In genomic region chr16:93005470-93005869, GRCm38 (mm10) we compare ENCODE assay signal across 31 mouse cellular contexts.
DNase-seq lines count a peak whose midpoint lies in the region; ATAC-seq lines count a peak whose summit lies in the region.
"Had no signal": no experiment of that assay in that cellular context is flagged by ENCODE, and none has a peak within 500 bp of the region (broad histone marks: within the 10 kb centered on the region; RNA-seq: fewer than 3 reads in every experiment).

No protein-coding gene starts in this region.

- peak overlapping the region; percentile 12; the same call in 1 of the 2 replicates for H3K4me2 ChIP-seq in embryonic facial prominence, embryonic 14.5 days (ENCODE audit: low read depth, low read length)
- H3K4me2 ChIP-seq in midbrain, embryonic 12.5 days (replicated peaks), result 0 out of 2 replicates have a peak overlapping the region, but pooled peaks have one; percentile 9
- H3K4me2 ChIP-seq: liver, embryonic 11.5 days had no signal

- H3K27ac ChIP-seq in embryonic facial prominence, embryonic 14.5 days (replicated peaks; ENCODE audit: low read depth, low read length), result no peak overlapping the region
- no peak overlapping the region for H3K27ac ChIP-seq in embryonic facial prominence, embryonic 10.5 days (replicated peaks)
- no peak overlapping the region for H3K27ac ChIP-seq in midbrain, embryonic 12.5 days (replicated peaks)
- no peak overlapping the region for H3K27ac ChIP-seq in midbrain, embryonic 10.5 days (replicated peaks)
- H3K27ac ChIP-seq: heart, adult 2 months; hindbrain, embryonic 13.5 days; neural tube, embryonic 12.5 days had no signal

- no peak overlapping the region for H3K4me3 ChIP-seq in embryonic facial prominence, embryonic 14.5 days (ENCODE audit: low read depth, low read length)
- no peak overlapping the region for H3K4me3 ChIP-seq in embryonic facial prominence, embryonic 10.5 days
- no peak overlapping the region for H3K4me3 ChIP-seq in midbrain, embryonic 12.5 days
- H3K4me3 ChIP-seq in midbrain, embryonic 10.5 days, result no peak overlapping the region
- H3K4me3 ChIP-seq: embryonic facial prominence, embryonic 15.5 days; hindbrain, embryonic 13.5 days; neural tube, embryonic 12.5 days had no signal

- no peaks in the 10 kb centered on the region for H3K9me3 ChIP-seq in embryonic facial prominence, embryonic 14.5 days (ENCODE audit: control insufficient read depth, low read length)
- no peaks in the 10 kb centered on the region for H3K9me3 ChIP-seq in embryonic facial prominence, embryonic 10.5 days
- no peaks in the 10 kb centered on the region for H3K9me3 ChIP-seq in midbrain, embryonic 12.5 days
- H3K9me3 ChIP-seq in midbrain, embryonic 10.5 days (replicated peaks), result 0 out of 2 replicates have a peak, but pooled peaks cover under 1% of the 10 kb centered on the region
- H3K9me3 ChIP-seq: embryonic facial prominence, embryonic 15.5 days; G1E; hindbrain, embryonic 13.5 days; limb, embryonic 12.5 days; neural tube, embryonic 12.5 days had no signal

- no peak for DNase-seq in embryonic facial prominence, embryonic 14.5 days (ENCODE audit: low spot score)
- DNase-seq in embryonic facial prominence, embryonic 10.5 days (ENCODE audit: low spot score), result no peak
- DNase-seq in midbrain, embryonic 10.5 days (ENCODE audit: low spot score), result no peak
- no peak for DNase-seq in adrenal gland, postnatal 14 days
- DNase-seq in adrenal gland, adult 18-20 months (ENCODE audit: low spot score in 2 of 2), result no peak
- DNase-seq: adrenal gland, postnatal 10 days; cerebellum, adult 8-10 months; cerebellum, postnatal 36 days; embryo, embryonic 11 days; heart, adult 2 months; heart, postnatal 36 days; kidney, adult 9 months; kidney, postnatal 36 days; liver, postnatal 0 days; lung, postnatal 36 days; retina, postnatal 1 day; right cerebral cortex, postnatal 25 days; spleen, adult 18-20 months; thymus, postnatal 25 days had no signal

- ATAC-seq in embryonic facial prominence, embryonic 14.5 days (ENCODE audit: low read depth), result no peak
- no peak for ATAC-seq in midbrain, embryonic 12.5 days (ENCODE audit: low FRiP score, low read depth)
- peak; percentile 25 for ATAC-seq in inflammation-experienced regulatory T-cells, adult 6 months
- ATAC-seq: activated CD4-positive, CD25-positive, alpha-beta regulatory T cell, adult 4 months; forebrain, embryonic 14.5 days; intestine, embryonic 16.5 days; liver, postnatal 0 days had no signal

- H3K36me3 ChIP-seq in embryonic facial prominence, embryonic 14.5 days (ENCODE audit: control insufficient read depth, insufficient read depth, low read length), result no peaks in the 10 kb centered on the region
- H3K36me3 ChIP-seq in embryonic facial prominence, embryonic 10.5 days (replicated peaks), result no peaks in the 10 kb centered on the region
- H3K36me3 ChIP-seq in midbrain, embryonic 12.5 days, result no peaks in the 10 kb centered on the region
- no peaks in the 10 kb centered on the region for H3K36me3 ChIP-seq in midbrain, embryonic 10.5 days
- H3K36me3 ChIP-seq: embryonic facial prominence, embryonic 15.5 days; G1E; hindbrain, embryonic 13.5 days; limb, embryonic 12.5 days; neural tube, embryonic 12.5 days had no signal

- H3K9ac ChIP-seq in embryonic facial prominence, embryonic 14.5 days (ENCODE audit: low read depth, low read length), result no peak overlapping the region
- no peak overlapping the region for H3K9ac ChIP-seq in midbrain, embryonic 12.5 days (replicated peaks)
- H3K9ac ChIP-seq: embryonic facial prominence, embryonic 15.5 days; hindbrain, embryonic 13.5 days; limb, embryonic 12.5 days; liver, postnatal 0 days; neural tube, embryonic 12.5 days had no signal

- H3K4me1 ChIP-seq in embryonic facial prominence, embryonic 14.5 days (ENCODE audit: control insufficient read depth, insufficient read depth, low read length), result peaks cover 11% of the 10 kb centered on the region
- peaks cover 14% of the 10 kb centered on the region for H3K4me1 ChIP-seq in embryonic facial prominence, embryonic 10.5 days
- peaks cover 8% of the 10 kb centered on the region for H3K4me1 ChIP-seq in midbrain, embryonic 12.5 days
- peaks cover 16% of the 10 kb centered on the region for H3K4me1 ChIP-seq in midbrain, embryonic 10.5 days

- H3K27me3 ChIP-seq in embryonic facial prominence, embryonic 14.5 days (replicated peaks; ENCODE audit: control insufficient read depth, insufficient read depth, low read length), result no peaks in the 10 kb centered on the region; the same call in 1 of the 2 replicates
- H3K27me3 ChIP-seq in embryonic facial prominence, embryonic 10.5 days (replicated peaks; ENCODE audit: low read depth, poor library complexity, severe bottlenecking), result peaks cover 50% of the 10 kb centered on the region
- H3K27me3 ChIP-seq in midbrain, embryonic 12.5 days, result peaks cover 13% of the 10 kb centered on the region
- H3K27me3 ChIP-seq in midbrain, embryonic 10.5 days (ENCODE audit: low read depth, poor library complexity, severe bottlenecking), result peaks cover 40% of the 10 kb centered on the region
- H3K27me3 ChIP-seq: CH12.LX; embryonic facial prominence, embryonic 15.5 days; neural tube, embryonic 12.5 days had no signal

- 14% methylated on average over 8 of the region's 8 CpGs for WGBS in embryonic facial prominence, embryonic 14.5 days
- 8% methylated on average over 8 of the region's 8 CpGs for WGBS in embryonic facial prominence, embryonic 10.5 days
- WGBS in midbrain, embryonic 12.5 days, result 6% methylated on average over 8 of the region's 8 CpGs
- WGBS in midbrain, embryonic 10.5 days, result 14% methylated on average over 8 of the region's 8 CpGs
